Mouse (Mus musculus) intestine, embryonic 14.5 days (tissue): ENCODE results near the gene Pole4. TPM values are rescaled to one million over a fixed set of nuclear protein-coding genes. Genes with fewer than 3 reads are reported as not detected.

ENCODE experiments used
- ATAC-seq: fragments of 200-750 bp; cut with Nextera tagmentation; replicated peaks from 2 replicates; pipeline ENCODE4 v1.8.0; 2017; ENCODE audit warnings: low read depth, moderate number of reproducible peaks, moderate TSS enrichment, moderate library complexity; ENCODE audit not compliant: low FRiP score, low TSS enrichment
- DNase-seq: peaks from one replicate; pipeline ENCODE4 v3.0.0-alpha.2; 2018; ENCODE audit warnings: low spot score
- H3K27ac ChIP-seq: fragments of 300-500 bp; sonication (generic); 2 replicates; pipeline ENCODE4 v1.5.1; 2014; ENCODE audit warnings: low read depth, mild to moderate bottlenecking, control low read depth
- H3K27me3 ChIP-seq: fragments of 300-500 bp; sonication (generic); replicated peaks from 2 replicates; pipeline ENCODE4 v1.6.1; 2014; ENCODE audit warnings: low read length, control low read depth; ENCODE audit not compliant: control insufficient read depth, insufficient read depth
- H3K36me3 ChIP-seq: fragments of 300-500 bp; sonication (generic); 2 replicates; pipeline ENCODE4 v1.6.1; 2014; ENCODE audit warnings: low read length, control low read depth; ENCODE audit not compliant: control insufficient read depth, insufficient read depth
- H3K4me1 ChIP-seq: fragments of 300-500 bp; sonication (generic); replicated peaks from 2 replicates; pipeline ENCODE4 v1.6.1; 2014; ENCODE audit warnings: low read length, control low read depth, mixed read lengths; ENCODE audit not compliant: control insufficient read depth, insufficient read depth
- H3K4me2 ChIP-seq: fragments of 300-500 bp; sonication (generic); 2 replicates; pipeline ENCODE4 v1.6.1; 2014; ENCODE audit warnings: low read length
- H3K4me3 ChIP-seq: fragments of 300-500 bp; sonication (generic); 2 replicates; pipeline ENCODE4 v1.5.1; 2014; ENCODE audit warnings: low read depth, low read length, control low read depth, mixed read lengths
- H3K9ac ChIP-seq: fragments of 300-500 bp; sonication (generic); 2 replicates; pipeline ENCODE4 v1.6.1; 2014; ENCODE audit warnings: mild to moderate bottlenecking, low read length
- H3K9me3 ChIP-seq: fragments of 300-500 bp; sonication (generic); 2 replicates; pipeline ENCODE4 v1.6.1; 2016; ENCODE audit warnings: low read length, control low read depth; ENCODE audit not compliant: control insufficient read depth
- WGBS: fragments of 180-500 bp; shearing (Covaris S2); extraction: QIAGEN DNeasy Blood & Tissue Kit; methylation state at CpG from one replicate; pipeline ENCODE4 v1.1.7; 2014; 5-methylcytosine and 5-hydroxymethylcytosine counted together
- polyA plus RNA-seq: library from polyadenylated mRNA; unstranded; fragments of >200 nt; fragmentation: Nextera tagmentation; extraction: Ambion mirVana; gene quantifications from 2 replicates; pipeline ENCODE4 v1.2.1, GENCODE M21; 2014

The Pole4 gene
- polyA plus RNA-seq, 1 experiment from 2014 or later, result 107 TPM

- Histone ChIP-seq H3K4me1 (no peaks in the 10 kb centered on the region), H3K9ac (no peak overlapping the region), H3K27ac (no peak overlapping the region), H3K9me3 (no peaks in the 10 kb centered on the region), H3K4me3 (no peak overlapping the region), H3K36me3 (peaks cover 53% of the 10 kb centered on the region), H3K27me3 (no peaks in the 10 kb centered on the region), H3K4me2 (no peak overlapping the region)
- 62% methylated on average over 5 of the region's 5 CpGs for WGBS
- ATAC-seq (no peak; the same call in 1 of the 2 replicates), DNase-seq (no peak)
These were observed 41.9 kb upstream of the Pole4 start for GRCm38 (mm10) chr6:82747085-82747484.

- H3K4me2 ChIP-seq, result no peak overlapping the region
- H3K9me3 ChIP-seq, result no peaks in the 10 kb centered on the region
- H3K27me3 ChIP-seq, result no peaks in the 10 kb centered on the region
- DNase-seq (no peak), ATAC-seq (no peak)
- WGBS, result 85% methylated on average over 9 of the region's 9 CpGs
- H3K36me3 ChIP-seq, result peaks cover 48% of the 10 kb centered on the region
- H3K4me3 ChIP-seq, result no peak overlapping the region
- H3K9ac ChIP-seq, result no peak overlapping the region
- no peak overlapping the region for H3K27ac ChIP-seq
- 0 out of 2 replicates have a peak, but pooled peaks cover 4% of the 10 kb centered on the region for H3K4me1 ChIP-seq
These were observed 39.4 kb upstream of the Pole4 start for GRCm38 (mm10) chr6:82744553-82744952.

GRCm38 (mm10) chr6:82741518-82741880 is 36.3 kb upstream of the Pole4 start:
- peaks cover 60% of the 10 kb centered on the region for H3K36me3 ChIP-seq
- H3K27ac ChIP-seq, result no peak overlapping the region
- ATAC-seq, result no peak
- no peak for DNase-seq
- H3K27me3 ChIP-seq, result no peaks in the 10 kb centered on the region
- 0 out of 2 replicates have a peak, but pooled peaks cover 4% of the 10 kb centered on the region for H3K4me1 ChIP-seq
- no peak overlapping the region for H3K9ac ChIP-seq
- H3K4me2 ChIP-seq, result no peak overlapping the region
- WGBS, result 81% methylated on average over 5 of the region's 5 CpGs
- no peaks in the 10 kb centered on the region for H3K9me3 ChIP-seq
- H3K4me3 ChIP-seq, result no peak overlapping the region

- Histone ChIP-seq H3K27ac (0 out of 2 replicates have a peak overlapping the region, but pooled peaks have one; percentile 19), H3K4me3 (no peak overlapping the region)
- 76% methylated on average over 8 of the region's 8 CpGs for WGBS
These were observed 35.8 kb upstream of the Pole4 start for GRCm38 (mm10) chr6:82740868-82741517.

GRCm38 (mm10) chr6:82740269-82740668 is 35.1 kb upstream of the Pole4 start:
- Histone ChIP-seq H3K36me3 (peaks cover 68% of the 10 kb centered on the region), H3K9me3 (no peaks in the 10 kb centered on the region), H3K4me1 (0 out of 2 replicates have a peak, but pooled peaks cover 4% of the 10 kb centered on the region), H3K27ac (peak overlapping the region; percentile 19; the same call in 1 of the 2 replicates), H3K9ac (no peak overlapping the region), H3K4me2 (no peak overlapping the region), H3K4me3 (no peak overlapping the region), H3K27me3 (no peaks in the 10 kb centered on the region)
- DNase-seq, result peak; percentile 71
- WGBS, result 24% methylated on average over 6 of the region's 6 CpGs
- ATAC-seq, result peak; percentile 86

More at GRCm38 (mm10) chr6:82740868-82741517, 35.8 kb upstream of the Pole4 start:
- H3K4me1 ChIP-seq, result 0 out of 2 replicates have a peak, but pooled peaks cover 4% of the 10 kb centered on the region
- no peak overlapping the region for H3K4me2 ChIP-seq
- no peak for ATAC-seq
- H3K36me3 ChIP-seq, result peaks cover 63% of the 10 kb centered on the region
- no peak overlapping the region for H3K9ac ChIP-seq
- no peaks in the 10 kb centered on the region for H3K27me3 ChIP-seq
- DNase-seq, result no peak
- H3K9me3 ChIP-seq, result no peaks in the 10 kb centered on the region

- no peak for DNase-seq
- no peak for ATAC-seq
- H3K9me3 ChIP-seq, result no peaks in the 10 kb centered on the region
- H3K27ac ChIP-seq, result no peak overlapping the region
- 0 out of 2 replicates have a peak, but pooled peaks cover 4% of the 10 kb centered on the region for H3K4me1 ChIP-seq
- no peak overlapping the region for H3K9ac ChIP-seq
- 92% methylated on average over 27 of the region's 27 CpGs for WGBS
- H3K36me3 ChIP-seq, result peaks cover 71% of the 10 kb centered on the region
- H3K27me3 ChIP-seq, result no peaks in the 10 kb centered on the region
- no peak overlapping the region for H3K4me2 ChIP-seq
- no peak overlapping the region for H3K4me3 ChIP-seq
These were observed 32.7 kb upstream of the Pole4 start for GRCm38 (mm10) chr6:82737634-82738540.

GRCm38 (mm10) chr6:82736626-82737600 is 31.7 kb upstream of the Pole4 start:
- H3K27ac ChIP-seq, result no peak overlapping the region
- H3K36me3 ChIP-seq, result peaks cover 67% of the 10 kb centered on the region
- no peaks in the 10 kb centered on the region for H3K27me3 ChIP-seq
- DNase-seq (no peak), ATAC-seq (no peak)
- H3K4me1 ChIP-seq, result 0 out of 2 replicates have a peak, but pooled peaks cover 4% of the 10 kb centered on the region
- no peaks in the 10 kb centered on the region for H3K9me3 ChIP-seq
- no peak overlapping the region for H3K4me2 ChIP-seq
- H3K9ac ChIP-seq, result no peak overlapping the region
- no peak overlapping the region for H3K4me3 ChIP-seq
- WGBS, result 82% methylated on average over 25 of the region's 25 CpGs

- Histone ChIP-seq H3K4me3 (no peak overlapping the region), H3K36me3 (peaks cover 76% of the 10 kb centered on the region), H3K27me3 (no peaks in the 10 kb centered on the region), H3K4me1 (0 out of 2 replicates have a peak, but pooled peaks cover under 1% of the 10 kb centered on the region), H3K27ac (no peak overlapping the region), H3K9ac (no peak overlapping the region), H3K9me3 (no peaks in the 10 kb centered on the region), H3K4me2 (no peak overlapping the region)
- DNase-seq (no peak), ATAC-seq (no peak)
- 80% methylated on average over 7 of the region's 7 CpGs for WGBS
These were observed 30.2 kb upstream of the Pole4 start for GRCm38 (mm10) chr6:82735347-82735746.
